Mouse (Mus musculus) limb, embryonic 11.5 days (tissue): ENCODE measurements at regions not wholly inside any gene's neighbourhood (a gene's known extent, or its start where the extent isn't known, plus 50 kb on each side); places are given as distances from the start of the nearest gene placed in this dataset.

Experiments
- ATAC-seq: fragments of 200-750 bp; cut with Nextera tagmentation; 2 replicates; pipeline ENCODE4 v1.8.0; 2017; ENCODE audit warnings: low read depth; ENCODE audit not compliant: insufficient number of reproducible peaks, low FRiP score, low TSS enrichment
- DNase-seq: peaks from one replicate; pipeline ENCODE4 v3.0.0-alpha.2; 2015; ENCODE audit warnings: low spot score
- H3K27ac ChIP-seq: fragments of 300-500 bp; sonication (generic); replicated peaks from 2 replicates; pipeline ENCODE4 v1.5.1; 2014; ENCODE audit warnings: low read depth, mild to moderate bottlenecking, low read length
- H3K27me3 ChIP-seq: fragments of 300-500 bp; sonication (generic); 2 replicates; pipeline ENCODE4 v1.6.1; 2014; ENCODE audit warnings: mild to moderate bottlenecking, low read length, mixed read lengths; ENCODE audit not compliant: control insufficient read depth, insufficient read depth
- H3K36me3 ChIP-seq: fragments of 300-500 bp; sonication (generic); 2 replicates; pipeline ENCODE4 v1.6.1; 2014; ENCODE audit warnings: mild to moderate bottlenecking, low read length, moderate library complexity, mixed read lengths; ENCODE audit not compliant: control insufficient read depth, insufficient read depth
- H3K4me1 ChIP-seq: fragments of 300-500 bp; sonication (generic); 2 replicates; pipeline ENCODE4 v1.6.1; 2014; ENCODE audit warnings: low read length, mixed read lengths; ENCODE audit not compliant: control insufficient read depth, insufficient read depth
- H3K4me2 ChIP-seq: fragments of 300-500 bp; sonication (generic); 2 replicates; pipeline ENCODE4 v1.6.1; 2014; ENCODE audit warnings: low read depth, mild to moderate bottlenecking, moderate library complexity; ENCODE audit not compliant: severe bottlenecking
- H3K4me3 ChIP-seq: fragments of 300-500 bp; sonication (generic); 2 replicates; pipeline ENCODE4 v1.5.1; 2014; ENCODE audit warnings: low read depth, low read length
- H3K9ac ChIP-seq: fragments of 300-500 bp; sonication (generic); 2 replicates; pipeline ENCODE4 v1.6.1; 2014; ENCODE audit warnings: mild to moderate bottlenecking, low read length
- H3K9me3 ChIP-seq: fragments of 300-500 bp; sonication (generic); 2 replicates; pipeline ENCODE4 v1.6.1; 2016; ENCODE audit warnings: low read length; ENCODE audit not compliant: control insufficient read depth
- WGBS: fragments of 180-500 bp; shearing (Covaris S2); extraction: QIAGEN DNeasy Blood & Tissue Kit; methylation state at CpG from one replicate; pipeline ENCODE4 v1.1.7; 2014; 5-methylcytosine and 5-hydroxymethylcytosine counted together

- H3K4me1 ChIP-seq, result peaks cover 12% of the 10 kb centered on the region
- ATAC-seq (no peak), DNase-seq (no peak)
- H3K36me3 ChIP-seq, result no peaks in the 10 kb centered on the region
- H3K4me2 ChIP-seq, result peak overlapping the region; percentile 15
- H3K9ac ChIP-seq, result no peak overlapping the region
- no peaks in the 10 kb centered on the region for H3K9me3 ChIP-seq
- no peaks in the 10 kb centered on the region for H3K27me3 ChIP-seq
- no peak overlapping the region for H3K4me3 ChIP-seq
- WGBS, result 38% methylated on average over 19 of the region's 19 CpGs
- H3K27ac ChIP-seq, result no peak overlapping the region
Measured at GRCm38 (mm10) chr3:66746373-66747072, 234.7 kb upstream of the Rsrc1 start.

GRCm38 (mm10) chr3:66747073-66747710 is 234.0 kb upstream of the Rsrc1 start:
- 29% methylated on average over 20 of the region's 20 CpGs for WGBS

GRCm38 (mm10) chr3:66758141-66758540 is 223.0 kb upstream of the Rsrc1 start:
- Histone ChIP-seq H3K9ac (no peak overlapping the region), H3K36me3 (no peaks in the 10 kb centered on the region), H3K4me3 (no peak overlapping the region), H3K4me2 (no peak overlapping the region), H3K27me3 (no peaks in the 10 kb centered on the region), H3K4me1 (no peaks in the 10 kb centered on the region), H3K9me3 (no peaks in the 10 kb centered on the region; the same call in 1 of the 2 replicates), H3K27ac (no peak overlapping the region)
- ATAC-seq (no peak), DNase-seq (no peak)
- 93% methylated on average over 3 of the region's 3 CpGs for WGBS

More at GRCm38 (mm10) chr3:66747073-66747710, 234.0 kb upstream of the Rsrc1 start:
- Histone ChIP-seq H3K4me2 (peak overlapping the region; percentile 1; the same call in 1 of the 2 replicates), H3K27me3 (no peaks in the 10 kb centered on the region), H3K27ac (no peak overlapping the region), H3K9me3 (no peaks in the 10 kb centered on the region), H3K9ac (no peak overlapping the region), H3K4me1 (peaks cover 12% of the 10 kb centered on the region), H3K36me3 (no peaks in the 10 kb centered on the region), H3K4me3 (no peak overlapping the region)
- DNase-seq, result peak; percentile 45
- ATAC-seq, result no peak

- no peak for ATAC-seq
- H3K9me3 ChIP-seq, result no peaks in the 10 kb centered on the region
- WGBS, result 89% methylated on average over 4 of the region's 4 CpGs
- no peaks in the 10 kb centered on the region for H3K27me3 ChIP-seq
- no peak overlapping the region for H3K4me3 ChIP-seq
- DNase-seq, result no peak
- no peaks in the 10 kb centered on the region for H3K4me1 ChIP-seq
- H3K27ac ChIP-seq, result no peak overlapping the region
- no peaks in the 10 kb centered on the region for H3K36me3 ChIP-seq
- no peak overlapping the region for H3K9ac ChIP-seq
- H3K4me2 ChIP-seq, result no peak overlapping the region
Measured at GRCm38 (mm10) chr3:66759841-66760240, 221.3 kb upstream of the Rsrc1 start.

GRCm38 (mm10) chr3:66762446-66762845 is 218.7 kb upstream of the Rsrc1 start:
- Histone ChIP-seq H3K27ac (no peak overlapping the region), H3K36me3 (no peaks in the 10 kb centered on the region), H3K9ac (no peak overlapping the region), H3K27me3 (no peaks in the 10 kb centered on the region), H3K4me2 (no peak overlapping the region), H3K9me3 (no peaks in the 10 kb centered on the region), H3K4me1 (no peaks in the 10 kb centered on the region), H3K4me3 (no peak overlapping the region)
- DNase-seq, result no peak
- 81% methylated on average over 3 of the region's 3 CpGs for WGBS
- ATAC-seq, result no peak

- 44% methylated on average over 12 of the region's 12 CpGs for WGBS
- Histone ChIP-seq H3K9ac (no peak overlapping the region), H3K9me3 (no peaks in the 10 kb centered on the region), H3K4me1 (peaks cover 10% of the 10 kb centered on the region), H3K27me3 (no peaks in the 10 kb centered on the region), H3K4me3 (no peak overlapping the region), H3K36me3 (no peaks in the 10 kb centered on the region), H3K27ac (no peak overlapping the region), H3K4me2 (no peak overlapping the region)
- DNase-seq, result peak; percentile 35
- no peak for ATAC-seq
Measured at GRCm38 (mm10) chr3:66797351-66798010, 183.7 kb upstream of the Rsrc1 start.

GRCm38 (mm10) chr3:66798292-66798691 is 182.9 kb upstream of the Rsrc1 start:
- no peaks in the 10 kb centered on the region for H3K27me3 ChIP-seq
- H3K4me3 ChIP-seq, result no peak overlapping the region
- ATAC-seq, result no peak
- H3K9ac ChIP-seq, result no peak overlapping the region
- 33% methylated on average over 5 of the region's 5 CpGs for WGBS
- DNase-seq, result peak; percentile 46
- H3K36me3 ChIP-seq, result no peaks in the 10 kb centered on the region
- no peak overlapping the region for H3K4me2 ChIP-seq
- H3K9me3 ChIP-seq, result no peaks in the 10 kb centered on the region
- H3K27ac ChIP-seq, result peak overlapping the region; percentile 38; the same call in 1 of the 2 replicates
- H3K4me1 ChIP-seq, result peaks cover 10% of the 10 kb centered on the region

GRCm38 (mm10) chr3:66802538-66802937 is 178.7 kb upstream of the Rsrc1 start:
- peaks cover 8% of the 10 kb centered on the region for H3K4me1 ChIP-seq
- no peak for DNase-seq
- H3K9me3 ChIP-seq, result no peaks in the 10 kb centered on the region
- H3K4me3 ChIP-seq, result no peak overlapping the region
- WGBS, result 91% methylated on average over 5 of the region's 5 CpGs
- H3K36me3 ChIP-seq, result no peaks in the 10 kb centered on the region
- no peaks in the 10 kb centered on the region for H3K27me3 ChIP-seq
- no peak overlapping the region for H3K4me2 ChIP-seq
- no peak for ATAC-seq
- no peak overlapping the region for H3K9ac ChIP-seq
- H3K27ac ChIP-seq, result no peak overlapping the region
